Mouse (Mus musculus): ENCODE data around the gene Inava. TPM values are rescaled to one million over a fixed set of nuclear protein-coding genes. Genes with fewer than 3 reads are reported as not detected.

Gene Inava
- 20.2 and 25.2 TPM in 2 replicates for polyA plus RNA-seq (2012; rRNA removed)

GRCm38 (mm10) chr1:136233892-136234594 lies at the start of gene Inava:
TSS of gene Inava (minus strand) at chr1:136234264.

GRCm38 (mm10) chr1:136260635-136261238 lies 26.7 kb upstream of the Inava start, which contains the start of gene Gpr25:
TSS of gene Gpr25 (minus strand) at chr1:136260873.

DNA sequence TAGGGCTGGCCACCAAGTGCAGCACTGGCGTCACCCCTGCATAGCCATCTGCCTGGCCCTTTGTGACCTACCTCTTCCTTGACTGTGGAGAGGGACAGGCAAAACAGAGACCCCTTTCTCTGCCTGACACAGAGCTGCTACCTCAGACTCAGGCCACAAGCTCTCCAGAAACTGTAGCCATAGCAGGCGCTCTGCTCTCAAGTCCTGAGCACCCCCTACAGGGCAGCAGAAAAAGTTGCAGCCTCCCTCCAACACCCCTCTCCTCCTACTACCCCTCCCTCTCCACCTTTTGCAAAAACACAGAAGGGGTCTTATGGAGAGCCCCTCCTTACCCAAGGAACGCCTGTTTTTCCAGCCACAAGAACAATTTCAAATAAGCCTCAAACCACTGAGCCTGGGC lies 21.3 kb downstream of the Inava start, which contains the start of gene Mroh3:
Gene Mroh3, minus strand, starts transcription at position 26 of the 400 bp plus-strand sequence.

Other genes with a start within 250 kb of the Inava start
- gene Igfn1, start 227.9 kb downstream of the Inava start, polyA plus RNA-seq (2012; rRNA removed) = 0.07 and 0.16 TPM in 2 replicates
- gene Tmem9, start 226.1 kb downstream of the Inava start, polyA plus RNA-seq (2012; rRNA removed) = 73.3 and 129 TPM in 2 replicates
- gene Ascl5, start 183.5 kb downstream of the Inava start, polyA plus RNA-seq (2012; rRNA removed) = 0.30 TPM in 1 of 2 replicates, not detected in the other
- 0.13 and 2.4 TPM in 2 replicates for gene Cacna1s, start 181.5 kb downstream of the Inava start, polyA plus RNA-seq (2012; rRNA removed)
- gene Kif21b, start 102.9 kb downstream of the Inava start, polyA plus RNA-seq (2012; rRNA removed) = 33.3 and 35.9 TPM in 2 replicates
- gene Mroh3, start 21.4 kb downstream of the Inava start, polyA plus RNA-seq (2012; rRNA removed) = 0.84 and 1.9 TPM in 2 replicates
- 0.05 TPM in 1 of 2 replicates, not detected in the other for gene Gpr25, start 26.6 kb upstream of the Inava start, polyA plus RNA-seq (2012; rRNA removed)
- 32.4 and 38.7 TPM in 2 replicates for gene Camsap2, start 111.8 kb upstream of the Inava start, polyA plus RNA-seq (2012; rRNA removed)
- 11.3 and 13.5 TPM in 2 replicates for gene Ddx59, start 181.0 kb upstream of the Inava start, polyA plus RNA-seq (2012; rRNA removed)
- 8.1 and 8.3 TPM in 2 replicates for gene Kif14, start 232.1 kb upstream of the Inava start, polyA plus RNA-seq (2012; rRNA removed)

Data from central nervous system, embryonic 11.5 days (tissue).